Mouse (Mus musculus): Measurements from ENCODE around the gene Adamtsl4.

DNA sequence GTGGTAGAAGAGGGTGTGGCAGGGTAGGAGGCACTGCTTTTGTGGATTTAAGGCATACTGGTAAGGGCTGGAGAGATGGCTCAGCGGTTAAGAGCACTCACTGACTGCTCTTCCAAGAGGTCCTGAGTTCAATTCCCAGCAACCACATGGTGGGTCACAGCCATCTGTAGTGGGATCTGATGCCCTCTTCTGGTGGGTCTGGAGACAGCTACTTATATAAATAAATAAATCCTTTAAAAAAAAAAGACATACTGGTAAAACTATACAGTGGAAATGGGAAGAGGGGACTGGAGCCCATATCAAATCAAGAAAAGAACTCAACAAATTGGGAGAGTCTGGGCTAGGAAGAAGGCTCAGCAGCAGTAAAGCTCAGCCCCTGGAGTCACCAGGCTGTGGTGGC lies 48.0 kb downstream of the Adamtsl4 start:
- TF ChIP-seq CTCF (IDR thresholded peaks at IDR 0.05; ENCODE audit: insufficient read depth, low read depth, low read length) (no peak), POLR2A (IDR thresholded peaks at IDR 0.05; ENCODE audit: insufficient read depth, low read depth, low read length) (no peak)

Measured in olfactory bulb, adult 2 months (tissue).